Mouse (Mus musculus) hindbrain, embryonic 14.5 days (tissue): ENCODE results near the gene Enox1. TPM values are rescaled to one million over a fixed set of nuclear protein-coding genes. Genes with fewer than 3 reads are reported as not detected.

Experiments
- ATAC-seq: fragments of 200-750 bp; cut with Nextera tagmentation; 2 replicates; pipeline ENCODE4 v1.8.0; 2017; ENCODE audit warnings: moderate number of reproducible peaks, mild to moderate bottlenecking, moderate TSS enrichment, moderate library complexity; ENCODE audit not compliant: low FRiP score
- DNase-seq: peaks from one replicate; pipeline ENCODE4 v3.0.0-alpha.2; 2015; ENCODE audit warnings: low spot score
- H3K27ac ChIP-seq: fragments of 300-500 bp; sonication (generic); 2 replicates; pipeline ENCODE4 v1.5.1; 2014; ENCODE audit warnings: mild to moderate bottlenecking, moderate library complexity
- H3K27me3 ChIP-seq: fragments of 300-500 bp; sonication (generic); 2 replicates; pipeline ENCODE4 v1.6.1; 2014; ENCODE audit warnings: mild to moderate bottlenecking, low read length, mixed read lengths; ENCODE audit not compliant: control insufficient read depth, insufficient read depth
- H3K36me3 ChIP-seq: fragments of 300-500 bp; sonication (generic); replicated peaks from 2 replicates; pipeline ENCODE4 v1.6.1; 2014; ENCODE audit not compliant: control insufficient read depth, insufficient read depth
- H3K4me1 ChIP-seq: fragments of 300-500 bp; sonication (generic); replicated peaks from 2 replicates; pipeline ENCODE4 v1.6.1; 2014; ENCODE audit warnings: antibody characterized with exemption, low read length, mixed read lengths; ENCODE audit not compliant: control insufficient read depth, insufficient read depth
- H3K4me2 ChIP-seq: fragments of 300-500 bp; sonication (generic); replicated peaks from 2 replicates; pipeline ENCODE4 v1.6.1; 2014; ENCODE audit warnings: mild to moderate bottlenecking, moderate library complexity
- H3K4me3 ChIP-seq: fragments of 300-500 bp; sonication (generic); replicated peaks from 2 replicates; pipeline ENCODE4 v1.5.1; 2014; ENCODE audit warnings: mild to moderate bottlenecking, low read length
- H3K9ac ChIP-seq: fragments of 300-500 bp; sonication (generic); 2 replicates; pipeline ENCODE4 v1.6.1; 2014
- H3K9me3 ChIP-seq: fragments of 300-500 bp; sonication (generic); 2 replicates; pipeline ENCODE4 v1.6.1; 2016; ENCODE audit warnings: low read length; ENCODE audit not compliant: control insufficient read depth
- WGBS: fragments of 180-500 bp; shearing (Covaris S2); extraction: QIAGEN DNeasy Blood & Tissue Kit; methylation state at CpG from one replicate; pipeline ENCODE4 v1.1.7; 2014; 5-methylcytosine and 5-hydroxymethylcytosine counted together
- polyA plus RNA-seq: library from polyadenylated mRNA; unstranded; fragments of >200 nt; fragmentation: Nextera tagmentation; extraction: Ambion mirVana; gene quantifications from 2 replicates; pipeline ENCODE4 v1.2.1, GENCODE M21; 2014

The Enox1 gene
- polyA plus RNA-seq, 1 experiment from 2014 or later, result 30.2 TPM

DNA sequence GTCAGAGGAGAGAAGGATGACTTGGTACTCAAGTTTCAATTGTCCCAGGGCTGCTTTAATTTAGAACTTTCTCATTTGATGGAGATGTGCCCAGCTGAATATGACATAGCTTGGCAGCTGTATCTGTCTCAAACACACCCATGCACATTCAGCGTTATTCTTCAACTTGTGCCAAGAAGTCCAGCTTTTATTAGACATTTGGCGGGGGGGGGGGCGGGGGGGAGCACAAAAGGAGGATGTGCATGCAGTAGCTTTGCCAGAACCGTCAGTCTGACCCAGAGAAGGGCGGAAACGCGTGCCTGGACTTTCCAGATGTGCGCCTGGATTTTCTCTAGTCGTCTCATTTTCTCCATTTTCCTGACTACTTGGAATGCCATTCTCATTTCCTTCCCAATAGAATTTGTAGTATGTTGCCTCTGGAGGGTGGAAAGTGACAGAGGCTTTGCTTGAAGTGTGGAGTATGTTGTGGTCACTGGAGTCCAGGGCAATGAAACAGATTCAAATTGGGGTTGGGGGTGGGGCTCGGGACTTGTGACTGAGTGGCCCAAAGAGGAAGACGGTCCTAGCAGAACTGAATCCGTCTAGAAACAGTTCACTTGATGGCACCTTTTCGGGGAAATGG lies 24.3 kb downstream of the Enox1 start:
- ATAC-seq (no peak), DNase-seq (no peak)
- WGBS, result 77% methylated on average over 13 of the region's 13 CpGs
- Histone ChIP-seq H3K4me1 (no peaks in the 10 kb centered on the region; the same call in 1 of the 2 replicates), H3K4me3 (no peak overlapping the region), H3K9me3 (no peaks in the 10 kb centered on the region), H3K27ac (no peak overlapping the region), H3K9ac (no peak overlapping the region), H3K4me2 (no peak overlapping the region), H3K27me3 (no peaks in the 10 kb centered on the region), H3K36me3 (no peaks in the 10 kb centered on the region)

DNA sequence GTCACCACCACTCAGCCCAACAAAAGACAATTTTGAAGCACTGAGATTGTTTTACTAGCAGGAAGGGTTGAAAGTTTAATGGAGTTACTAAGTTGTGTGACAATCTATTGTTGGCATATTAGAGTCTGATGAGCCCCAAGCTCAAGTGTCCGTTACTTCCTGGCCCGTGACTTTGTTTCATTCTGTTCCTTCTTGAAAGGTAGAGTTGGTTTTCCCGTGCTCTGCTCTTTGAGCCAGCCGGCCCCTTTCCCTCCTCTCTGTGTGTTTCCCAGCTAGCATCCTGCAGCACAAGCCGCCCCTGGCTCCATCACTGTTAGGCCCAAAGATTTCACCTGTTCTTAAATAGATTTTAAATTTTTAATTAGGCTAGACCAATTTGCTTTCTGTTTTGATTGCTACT lies 26.9 kb downstream of the Enox1 start:
- H3K36me3 ChIP-seq, result no peaks in the 10 kb centered on the region
- WGBS, result 79% methylated on average over 5 of the region's 5 CpGs
- H3K4me1 ChIP-seq, result peaks cover 8% of the 10 kb centered on the region
- ATAC-seq (no peak), DNase-seq (no peak)
- no peak overlapping the region for H3K27ac ChIP-seq
- H3K9ac ChIP-seq, result no peak overlapping the region
- H3K4me2 ChIP-seq, result no peak overlapping the region
- H3K4me3 ChIP-seq, result no peak overlapping the region
- H3K27me3 ChIP-seq, result no peaks in the 10 kb centered on the region
- no peaks in the 10 kb centered on the region for H3K9me3 ChIP-seq

DNA sequence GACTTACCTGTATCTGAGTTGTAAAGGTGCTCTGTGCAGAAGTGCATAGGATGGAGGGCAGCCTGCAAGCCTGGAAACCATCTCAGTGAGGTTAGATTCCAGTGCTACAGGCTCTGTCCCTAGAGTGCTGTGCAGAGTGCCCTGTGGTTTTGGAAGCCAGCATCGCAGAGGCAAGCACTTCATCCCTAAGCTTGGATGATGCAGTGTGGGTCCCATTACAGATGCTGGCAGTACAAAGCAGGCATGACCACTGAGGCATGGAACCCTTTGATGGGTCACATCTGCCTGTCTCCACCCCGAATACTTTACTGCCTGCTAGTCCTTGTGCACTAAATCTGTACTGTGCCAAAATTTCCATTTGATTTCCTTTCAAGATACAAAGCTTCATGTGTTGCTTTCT lies 33.6 kb downstream of the Enox1 start:
- no peak overlapping the region for H3K27ac ChIP-seq
- H3K27me3 ChIP-seq, result no peaks in the 10 kb centered on the region
- H3K36me3 ChIP-seq, result no peaks in the 10 kb centered on the region
- ATAC-seq (no peak), DNase-seq (no peak)
- no peak overlapping the region for H3K4me3 ChIP-seq
- no peak overlapping the region for H3K4me2 ChIP-seq
- H3K9me3 ChIP-seq, result no peaks in the 10 kb centered on the region
- H3K9ac ChIP-seq, result no peak overlapping the region
- peaks cover 17% of the 10 kb centered on the region for H3K4me1 ChIP-seq
- 65% methylated on average over 2 of the region's 2 CpGs for WGBS

DNA sequence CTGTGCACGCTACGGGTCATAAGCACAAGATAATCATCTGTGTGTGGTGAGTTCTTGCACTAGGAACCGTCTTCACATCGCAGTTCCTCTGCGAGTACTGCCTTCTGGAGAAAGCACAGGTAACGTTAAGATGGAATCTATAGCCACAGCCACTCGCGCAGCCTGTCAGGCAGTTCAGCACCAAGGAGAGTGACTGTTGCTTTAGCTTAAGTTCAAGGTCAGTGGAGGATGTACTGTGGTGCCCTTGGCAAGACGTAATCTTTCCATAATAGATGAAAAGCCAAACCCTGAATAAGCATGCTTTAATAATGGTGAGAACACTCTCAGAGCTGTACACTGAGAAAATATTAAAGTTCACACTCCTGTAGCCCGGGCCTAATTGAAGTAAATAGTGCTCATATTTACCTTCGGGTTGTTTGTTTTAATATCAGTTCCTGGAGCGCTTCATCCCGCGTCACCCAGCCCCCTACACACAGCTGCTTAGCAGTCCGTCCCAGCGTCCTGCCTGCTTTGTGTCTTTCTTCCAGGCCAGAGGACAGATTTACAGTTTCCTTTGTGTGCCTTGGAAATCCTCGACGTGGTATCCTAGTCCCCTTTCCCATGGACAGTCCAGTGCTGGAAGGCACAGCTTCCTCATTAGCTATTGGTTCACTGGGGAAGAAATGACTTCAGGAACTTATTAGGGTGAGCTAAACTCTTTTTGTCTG lies 38.9 kb downstream of the Enox1 start:
- peaks cover 23% of the 10 kb centered on the region; the same call in 1 of the 2 replicates for H3K4me1 ChIP-seq
- H3K4me3 ChIP-seq, result no peak overlapping the region
- H3K9me3 ChIP-seq, result no peaks in the 10 kb centered on the region
- 42% methylated on average over 18 of the region's 18 CpGs for WGBS
- no peak overlapping the region for H3K9ac ChIP-seq
- H3K36me3 ChIP-seq, result no peaks in the 10 kb centered on the region
- H3K27ac ChIP-seq, result no peak overlapping the region
- no peak overlapping the region for H3K4me2 ChIP-seq
- H3K27me3 ChIP-seq, result no peaks in the 10 kb centered on the region
- no peak for DNase-seq
- peak; percentile 43; the same call in 1 of the 2 replicates for ATAC-seq

DNA sequence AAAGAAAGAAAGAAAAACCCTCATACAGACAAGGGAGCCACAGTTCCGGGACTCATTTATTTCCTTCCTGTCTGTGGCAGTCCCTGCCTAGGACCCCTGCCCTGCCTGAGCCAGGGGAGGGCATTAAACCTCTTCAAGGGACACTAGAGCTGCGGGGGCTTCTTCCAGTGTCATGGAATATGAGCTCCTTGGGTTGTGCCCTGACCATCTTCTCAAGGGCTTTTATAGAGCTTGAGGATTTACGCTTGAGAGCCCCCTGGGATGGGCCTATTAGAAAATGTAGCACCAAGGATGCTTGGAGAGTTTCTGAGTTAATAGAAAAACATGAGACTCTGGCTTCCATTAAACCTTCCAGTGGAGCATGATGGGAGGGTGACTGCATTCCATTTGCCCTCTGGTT lies 39.7 kb downstream of the Enox1 start:
- Histone ChIP-seq H3K27ac (no peak overlapping the region), H3K27me3 (no peaks in the 10 kb centered on the region)
- 65% methylated on average over 3 of the region's 3 CpGs for WGBS

DNA sequence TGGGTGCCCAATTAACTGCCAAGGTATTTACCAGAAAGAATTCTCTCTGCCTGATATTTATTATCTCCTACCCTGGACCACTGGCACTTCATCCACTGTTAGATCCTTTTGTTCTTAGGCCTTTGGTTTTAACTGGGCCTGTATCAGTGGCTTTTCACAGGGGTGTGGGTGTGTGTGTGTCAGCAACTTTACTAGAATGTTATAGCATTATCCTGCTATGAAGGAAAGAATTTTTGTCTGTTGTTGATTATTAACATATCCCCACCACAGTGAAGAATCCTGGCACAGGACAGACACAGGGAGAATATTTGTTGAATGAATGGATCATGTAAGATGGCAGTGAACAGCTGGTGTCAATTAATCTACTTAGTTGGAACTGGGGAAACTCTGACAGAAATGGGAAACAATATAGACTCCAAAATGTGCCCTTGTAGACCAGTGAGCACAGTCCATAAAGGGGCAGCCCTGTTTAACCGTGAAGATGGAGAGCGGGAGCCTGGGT lies 40.9 kb downstream of the Enox1 start:
- Histone ChIP-seq H3K27me3 (no peaks in the 10 kb centered on the region), H3K9me3 (no peaks in the 10 kb centered on the region), H3K4me2 (no peak overlapping the region), H3K4me3 (no peak overlapping the region), H3K36me3 (no peaks in the 10 kb centered on the region), H3K9ac (no peak overlapping the region), H3K4me1 (peaks cover 23% of the 10 kb centered on the region; the same call in 1 of the 2 replicates), H3K27ac (no peak overlapping the region)
- no peak for DNase-seq
- 74% methylated on average over 2 of the region's 2 CpGs for WGBS
- peak; percentile 34; the same call in 1 of the 2 replicates for ATAC-seq

More for the DNA sequence above, 39.7 kb downstream of the Enox1 start:
- no peak overlapping the region for H3K9ac ChIP-seq
- no peaks in the 10 kb centered on the region for H3K9me3 ChIP-seq
- no peak overlapping the region for H3K4me3 ChIP-seq
- no peak for ATAC-seq
- H3K36me3 ChIP-seq, result no peaks in the 10 kb centered on the region
- H3K4me2 ChIP-seq, result no peak overlapping the region
- DNase-seq, result no peak
- peaks cover 23% of the 10 kb centered on the region; the same call in 1 of the 2 replicates for H3K4me1 ChIP-seq

DNA sequence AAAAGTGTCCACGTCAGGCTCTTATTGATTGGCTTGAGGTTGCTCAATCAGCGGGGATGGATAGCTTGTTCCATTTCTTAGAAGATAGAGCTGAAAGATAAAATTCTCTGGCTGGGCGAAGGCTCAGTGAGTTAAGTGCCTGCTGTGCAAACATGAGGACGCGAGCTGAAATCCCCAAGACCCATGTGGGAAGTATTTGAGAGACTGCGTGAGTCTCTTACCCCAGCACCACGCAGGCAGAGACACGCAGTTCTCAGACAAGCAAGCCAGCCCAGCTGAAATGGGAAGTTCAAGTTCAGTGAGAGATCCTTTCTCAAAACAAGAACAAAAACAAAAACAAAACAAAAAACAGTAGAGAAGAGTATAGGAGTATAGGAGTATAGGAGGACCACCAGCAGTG lies 54.3 kb downstream of the Enox1 start:
- Histone ChIP-seq H3K27ac (no peak overlapping the region), H3K4me3 (no peak overlapping the region), H3K36me3 (no peaks in the 10 kb centered on the region), H3K4me2 (no peak overlapping the region), H3K9me3 (no peaks in the 10 kb centered on the region), H3K4me1 (peaks cover 8% of the 10 kb centered on the region), H3K9ac (no peak overlapping the region), H3K27me3 (no peaks in the 10 kb centered on the region)
- WGBS, result 85% methylated on average over 8 of the region's 8 CpGs
- ATAC-seq, result no peak
- DNase-seq, result no peak

DNA sequence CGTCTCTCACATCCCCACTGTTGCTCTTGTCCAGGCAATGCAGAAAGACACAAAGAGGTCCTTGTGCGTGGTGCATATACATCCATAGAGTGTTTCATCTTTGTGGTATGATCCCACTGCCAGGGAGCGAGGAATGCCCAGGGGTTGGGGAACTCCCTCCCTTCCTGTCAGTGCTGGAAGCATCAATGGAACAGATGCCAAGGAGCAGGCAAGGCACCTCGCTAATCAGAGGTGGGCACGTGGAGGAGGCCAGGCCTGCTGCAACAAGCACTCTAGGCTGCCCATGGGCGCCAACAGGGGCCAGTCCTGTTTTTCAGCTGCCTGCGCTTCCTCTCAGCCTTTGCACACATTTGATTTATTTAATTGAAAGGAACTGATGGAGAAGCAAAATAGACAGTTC lies 56.6 kb downstream of the Enox1 start:
- WGBS, result 64% methylated on average over 7 of the region's 7 CpGs
- H3K36me3 ChIP-seq, result no peaks in the 10 kb centered on the region
- peak overlapping the region; percentile 48; the same call in 1 of the 2 replicates for H3K27ac ChIP-seq
- no peak overlapping the region for H3K4me2 ChIP-seq
- no peak overlapping the region for H3K9ac ChIP-seq
- H3K4me1 ChIP-seq, result peaks cover 8% of the 10 kb centered on the region
- H3K9me3 ChIP-seq, result no peaks in the 10 kb centered on the region
- no peaks in the 10 kb centered on the region for H3K27me3 ChIP-seq
- no peak overlapping the region for H3K4me3 ChIP-seq
- ATAC-seq, result no peak
- DNase-seq, result no peak

DNA sequence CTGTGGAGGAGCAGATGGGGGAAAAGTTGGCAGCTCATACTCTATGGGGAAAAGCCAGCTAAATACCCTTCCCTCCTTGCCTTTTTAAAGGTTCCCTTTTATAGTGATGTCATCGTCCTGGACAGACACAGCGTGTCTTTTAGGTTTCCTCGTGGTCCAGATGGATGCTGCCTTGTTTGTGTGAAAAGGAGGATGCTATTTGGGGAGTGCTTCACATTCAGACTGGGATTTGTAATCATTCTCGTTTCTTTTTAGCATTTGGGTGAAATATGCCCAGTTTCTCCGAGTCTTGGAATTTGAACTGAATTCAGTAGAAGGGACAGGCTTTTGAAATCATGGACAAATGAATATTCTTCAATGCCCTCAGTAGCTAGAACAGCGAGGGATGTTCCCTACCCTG lies 58.3 kb downstream of the Enox1 start:
- ATAC-seq (no peak), DNase-seq (no peak)
- H3K9me3 ChIP-seq, result no peaks in the 10 kb centered on the region
- peaks cover 8% of the 10 kb centered on the region for H3K4me1 ChIP-seq
- no peak overlapping the region for H3K4me2 ChIP-seq
- H3K4me3 ChIP-seq, result no peak overlapping the region
- H3K36me3 ChIP-seq, result no peaks in the 10 kb centered on the region
- no peak overlapping the region for H3K9ac ChIP-seq
- H3K27ac ChIP-seq, result no peak overlapping the region
- no peaks in the 10 kb centered on the region for H3K27me3 ChIP-seq
- 90% methylated on average over 6 of the region's 6 CpGs for WGBS
